Mouse (Mus musculus) brain, embryonic 14.5 days (tissue): ENCODE data around the gene Spaca6. TPM values are rescaled to one million over a fixed set of nuclear protein-coding genes. Genes with fewer than 3 reads are reported as not detected.
A peak's percentile ranks its signal among the peaks of the same experiment; 100 is the strongest.
"Not testable (repeated sequence)": the region's sequence is repeated elsewhere in the genome, so short reads cannot be mapped to it uniquely, and the experiment has no call there.

Experiments used
- DNase-seq: peaks from one replicate; pipeline ENCODE4 v3.0.0-alpha.2; 2011; ENCODE audit warnings: low read depth
- CTCF ChIP-seq: fragments of 200-500 bp; IDR thresholded peaks from 2 replicates; pipeline ENCODE4 v1.5.1; 2012; ENCODE audit warnings: inconsistent platforms, mild to moderate bottlenecking, moderate library complexity, borderline replicate concordance; ENCODE audit not compliant: insufficient read depth, insufficient read length; ENCODE audit errors: extremely low read depth
- POLR2A ChIP-seq: fragments of 200-500 bp; IDR thresholded peaks from 2 replicates; pipeline ENCODE4 v1.6.1; 2012; ENCODE audit warnings: mild to moderate bottlenecking, inconsistent platforms, borderline replicate concordance; ENCODE audit not compliant: poor library complexity, insufficient read depth, insufficient read length, severe bottlenecking; ENCODE audit errors: extremely low read depth
- polyA plus RNA-seq: library from polyadenylated mRNA; depleted of rRNA; stranded (reverse); fragments of >200 nt; gene quantifications from 2 replicates; pipeline ENCODE4 v1.2.3, GENCODE M21; 2012

Spaca6 gene
- polyA plus RNA-seq, 1 experiment = 80.4 TPM

- no peak for DNase-seq
- no peak for TF ChIP-seq CTCF
- no peak for TF ChIP-seq POLR2A
Measured at GRCm38 (mm10) chr17:17829816-17830535, 3.0 kb downstream of the Spaca6 start.

GRCm38 (mm10) chr17:17830731-17831130, 3.8 kb downstream of the Spaca6 start:
- DNase-seq = no peak
- TF ChIP-seq CTCF = no peak
- TF ChIP-seq POLR2A = no peak

- no peak for TF ChIP-seq POLR2A
- TF ChIP-seq CTCF = no peak
- DNase-seq = no peak
Measured at GRCm38 (mm10) chr17:17834896-17835295, 7.9 kb downstream of the Spaca6 start.

- peak; percentile 39 for DNase-seq
- TF ChIP-seq CTCF (no peak), POLR2A (no peak)
Measured at GRCm38 (mm10) chr17:17836101-17836500, 9.1 kb downstream of the Spaca6 start.

- TF ChIP-seq CTCF (no peak), POLR2A (no peak)
- DNase-seq = no peak
Measured at GRCm38 (mm10) chr17:17837426-17837825, 10.5 kb downstream of the Spaca6 start.

GRCm38 (mm10) chr17:17837919-17838701, 11.2 kb downstream of the Spaca6 start:
- DNase-seq = peak; percentile 97
- 0 out of 2 replicates have a peak, but pooled peaks have one; percentile 11 for TF ChIP-seq POLR2A
- peak; percentile 71; the same call in 1 of the 2 replicates for TF ChIP-seq CTCF

- TF ChIP-seq POLR2A (no peak), CTCF (no peak)
- no peak for DNase-seq
Measured at GRCm38 (mm10) chr17:17839276-17839675, 12.3 kb downstream of the Spaca6 start.

- DNase-seq = no peak
- TF ChIP-seq CTCF (no peak), POLR2A (no peak)
Measured at GRCm38 (mm10) chr17:17840796-17841195, 13.8 kb downstream of the Spaca6 start.

- TF ChIP-seq CTCF = no peak
- no peak for DNase-seq
Measured at GRCm38 (mm10) chr17:17843534-17844261, 16.7 kb downstream of the Spaca6 start.

GRCm38 (mm10) chr17:17844606-17845005, 17.6 kb downstream of the Spaca6 start:
- DNase-seq = not testable (repeated sequence)

- DNase-seq = no peak
- TF ChIP-seq POLR2A (no peak), CTCF (no peak)
Measured at GRCm38 (mm10) chr17:17845187-17846027, 18.4 kb downstream of the Spaca6 start.
